In the genomic region with DNA sequence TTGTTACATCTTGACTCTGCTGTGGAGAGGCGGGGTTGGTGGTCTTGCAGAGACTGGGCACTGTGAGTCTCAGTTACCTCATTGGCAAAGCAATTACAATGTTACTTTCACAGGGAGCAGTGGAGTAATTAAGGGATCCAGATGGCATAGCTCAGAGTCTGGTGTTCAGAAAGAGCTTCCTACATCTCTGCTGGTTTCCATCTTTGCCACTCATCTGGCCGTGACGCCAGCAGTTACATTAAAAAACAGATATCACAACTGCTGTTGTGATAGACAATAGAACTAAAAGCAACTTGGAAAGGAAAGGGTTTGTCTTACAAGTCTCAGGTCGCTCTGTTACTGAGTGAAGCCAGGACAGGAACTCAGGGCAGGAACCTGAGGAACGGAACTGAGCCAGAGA, we compare ENCODE assay signal across 22 mouse cellular contexts.
A peak's percentile ranks its signal among the peaks of the same experiment; 100 is the strongest.
DNase-seq lines count a peak whose midpoint lies in the region; ATAC-seq and TF ChIP-seq lines count a peak whose summit lies in the region.
"Had no signal": no experiment of that assay in that cellular context is flagged by ENCODE, and none has a peak within 500 bp of the region (broad histone marks: within the 10 kb centered on the region; RNA-seq: fewer than 3 reads in every experiment).

No protein-coding gene starts in this region.

- TF ChIP-seq CTCF in lung, postnatal 0 days (IDR thresholded peaks at IDR 0.05) = no peak
- TF ChIP-seq CTCF in lung, adult 2 months (IDR thresholded peaks at IDR 0.05; ENCODE audit: insufficient read depth, low read length) = no peak

- ATAC-seq in lung, embryonic 15.5 days (ENCODE audit: borderline replicate concordance, extremely low read depth, low FRiP score, low TSS enrichment) = no peak
- peak; percentile 36; the same call in 1 of the 2 replicates for ATAC-seq in lung, postnatal 0 days
- ATAC-seq: forebrain, embryonic 14.5 days had no signal

- no peak overlapping the region for H3K9ac ChIP-seq in lung, embryonic 15.5 days
- H3K9ac ChIP-seq in lung, postnatal 0 days (replicated peaks; ENCODE audit: low read depth) = no peak overlapping the region
- H3K9ac ChIP-seq: embryonic facial prominence, embryonic 13.5 days; embryonic facial prominence, embryonic 15.5 days; forebrain, embryonic 12.5 days had no signal

- peak overlapping the region; percentile 62 for H3K27ac ChIP-seq in lung, embryonic 15.5 days
- no peak overlapping the region for H3K27ac ChIP-seq in lung, postnatal 0 days (ENCODE audit: low read length)
- H3K27ac ChIP-seq: embryonic facial prominence, embryonic 13.5 days; embryonic facial prominence, embryonic 15.5 days; forebrain, embryonic 10.5 days; forebrain, embryonic 12.5 days had no signal

- H3K4me1 ChIP-seq in lung, embryonic 15.5 days = peaks cover 31% of the 10 kb centered on the region; the same call in 1 of the 2 replicates
- H3K4me1 ChIP-seq in lung, postnatal 0 days (ENCODE audit: insufficient read depth, low read depth, low read length) = no peaks in the 10 kb centered on the region; the same call in 1 of the 2 replicates
- no peaks in the 10 kb centered on the region; the same call in 1 of the 2 replicates for H3K4me1 ChIP-seq in lung, adult 2 months (ENCODE audit: control insufficient read depth, insufficient read depth, low read length)
- H3K4me1 ChIP-seq: embryonic facial prominence, embryonic 13.5 days; embryonic facial prominence, embryonic 15.5 days; forebrain, embryonic 10.5 days; forebrain, embryonic 12.5 days had no signal

- no peak for TF ChIP-seq POLR2A in lung, adult 2 months (IDR thresholded peaks at IDR 0.05; ENCODE audit: borderline replicate concordance, extremely low read depth, low read depth, low read length)

- no peak overlapping the region for H3K4me2 ChIP-seq in lung, embryonic 15.5 days
- H3K4me2 ChIP-seq in lung, postnatal 0 days (replicated peaks; ENCODE audit: low read depth, low read length) = no peak overlapping the region
- H3K4me2 ChIP-seq: embryonic facial prominence, embryonic 13.5 days; embryonic facial prominence, embryonic 15.5 days; forebrain, embryonic 12.5 days had no signal

- no peaks in the 10 kb centered on the region for H3K9me3 ChIP-seq in lung, embryonic 15.5 days
- H3K9me3 ChIP-seq in lung, postnatal 0 days (ENCODE audit: low read length) = no peaks in the 10 kb centered on the region
- H3K9me3 ChIP-seq: embryonic facial prominence, embryonic 13.5 days; embryonic facial prominence, embryonic 15.5 days; forebrain, embryonic 10.5 days; forebrain, embryonic 12.5 days had no signal

- no peak overlapping the region for H3K4me3 ChIP-seq in lung, embryonic 15.5 days
- no peak overlapping the region for H3K4me3 ChIP-seq in lung, postnatal 0 days (ENCODE audit: low read depth, low read length)
- no peak overlapping the region for H3K4me3 ChIP-seq in lung, adult 2 months (replicated peaks; ENCODE audit: extremely low read depth, low read depth, low read length)
- H3K4me3 ChIP-seq: embryonic facial prominence, embryonic 13.5 days; embryonic facial prominence, embryonic 15.5 days; erythroblast, embryonic 14.5 days; forebrain, embryonic 10.5 days; forebrain, embryonic 12.5 days had no signal

- H3K36me3 ChIP-seq in lung, embryonic 15.5 days = no peaks in the 10 kb centered on the region
- no peaks in the 10 kb centered on the region for H3K36me3 ChIP-seq in lung, postnatal 0 days (ENCODE audit: insufficient read depth, low read length)
- H3K36me3 ChIP-seq: embryonic facial prominence, embryonic 13.5 days; embryonic facial prominence, embryonic 15.5 days; forebrain, embryonic 10.5 days; forebrain, embryonic 12.5 days had no signal

- no peaks in the 10 kb centered on the region for H3K27me3 ChIP-seq in lung, embryonic 15.5 days
- H3K27me3 ChIP-seq in lung, postnatal 0 days (replicated peaks; ENCODE audit: insufficient read depth, low read length) = no peaks in the 10 kb centered on the region
- H3K27me3 ChIP-seq: embryonic facial prominence, embryonic 13.5 days; embryonic facial prominence, embryonic 15.5 days; forebrain, embryonic 12.5 days had no signal

- DNase-seq in lung, postnatal 14 days = no peak
- DNase-seq in lung, postnatal 0 days (ENCODE audit: low spot score) = peak; percentile 53
- no peak for DNase-seq in lung, adult 2 months
- DNase-seq in testis, postnatal 14 days (ENCODE audit: low spot score) = peak; percentile 49
- DNase-seq in testis, postnatal 10 days (ENCODE audit: low spot score) = no peak
- DNase-seq: adrenal gland, adult 2 months; adrenal gland, postnatal 10 days; adrenal gland, postnatal 25 days; cerebellum, adult 11 months; cerebellum, adult 18-20 months; cerebellum, adult 8-10 months; cerebellum, adult 9-11 months; cerebellum, postnatal 14 days; cerebellum, postnatal 36 days; embryo, embryonic 11 days had no signal

- 75% methylated on average over 5 of the region's 5 CpGs for WGBS in lung, embryonic 15.5 days
- 85% methylated on average over 5 of the region's 5 CpGs for WGBS in lung, postnatal 0 days
- 89% methylated on average over 5 of the region's 5 CpGs for WGBS in lung, adult 2 months

- TF ChIP-seq EP300 in lung, postnatal 0 days (IDR thresholded peaks at IDR 0.05) = no peak

Comparison
In these comparisons a context has a peak if more than half of its experiments do, and no peak if none do; other contexts are left out.
1. DNase-seq: peak in lung, postnatal 0 days (single experiment) and testis, postnatal 14 days (single experiment); none in lung, postnatal 14 days (single experiment), lung, adult 2 months (single experiment) and testis, postnatal 10 days (single experiment).